Mouse (Mus musculus): ENCODE data around the gene Gad1. TPM values are rescaled to one million over a fixed set of nuclear protein-coding genes. Genes with fewer than 3 reads are reported as not detected.
"Not testable (repeated sequence)": the region's sequence is repeated elsewhere in the genome, so short reads cannot be mapped to it uniquely, and the experiment has no call there.

Gene Gad1
- total RNA-seq (2014; fragmentation: Nextera tagmentation) (not detected in 2 replicates), total RNA-seq (2017) (not detected in 2 replicates)

- ATAC-seq (replicated peaks; ENCODE audit: low FRiP score, low TSS enrichment, poor library complexity, severe bottlenecking), result no peak
Observed at GRCm38 (mm10) chr2:70552772-70553171, at the start of gene Gad1. TSS of gene Gad1 (plus strand) at chr2:70553072.

- no peak for ATAC-seq (replicated peaks; ENCODE audit: low FRiP score, low TSS enrichment, poor library complexity, severe bottlenecking)
Observed at GRCm38 (mm10) chr2:70503436-70503835, 49.4 kb upstream of the Gad1 start.

GRCm38 (mm10) chr2:70505229-70505628, 47.6 kb upstream of the Gad1 start:
- ATAC-seq (replicated peaks; ENCODE audit: low FRiP score, low TSS enrichment, poor library complexity, severe bottlenecking), result no peak

GRCm38 (mm10) chr2:70505896-70506295, 47.0 kb upstream of the Gad1 start:
- ATAC-seq (replicated peaks; ENCODE audit: low FRiP score, low TSS enrichment, poor library complexity, severe bottlenecking), result no peak

- no peak for ATAC-seq (replicated peaks; ENCODE audit: low FRiP score, low TSS enrichment, poor library complexity, severe bottlenecking)
Observed at GRCm38 (mm10) chr2:70506372-70506771, 46.5 kb upstream of the Gad1 start.

GRCm38 (mm10) chr2:70508496-70508895, 44.4 kb upstream of the Gad1 start, which contains the start of gene Erich2:
TSS of gene Erich2 (plus strand) at chr2:70508819.
- ATAC-seq (replicated peaks; ENCODE audit: low FRiP score, low TSS enrichment, poor library complexity, severe bottlenecking), result no peak

- peak; percentile 61 for ATAC-seq (replicated peaks; ENCODE audit: low FRiP score, low TSS enrichment, poor library complexity, severe bottlenecking)
Observed at GRCm38 (mm10) chr2:70509021-70509632, 43.7 kb upstream of the Gad1 start.

GRCm38 (mm10) chr2:70538283-70538682, 14.6 kb upstream of the Gad1 start:
- not testable (repeated sequence) for ATAC-seq (replicated peaks; ENCODE audit: low FRiP score, low TSS enrichment, poor library complexity, severe bottlenecking)

GRCm38 (mm10) chr2:70550671-70551070, 2.2 kb upstream of the Gad1 start:
- ATAC-seq (replicated peaks; ENCODE audit: low FRiP score, low TSS enrichment, poor library complexity, severe bottlenecking), result no peak

GRCm38 (mm10) chr2:70551446-70551845, 1.4 kb upstream of the Gad1 start:
- ATAC-seq (replicated peaks; ENCODE audit: low FRiP score, low TSS enrichment, poor library complexity, severe bottlenecking), result no peak

GRCm38 (mm10) chr2:70552067-70552598, 739 bp upstream of the Gad1 start:
- ATAC-seq (replicated peaks; ENCODE audit: low FRiP score, low TSS enrichment, poor library complexity, severe bottlenecking), result no peak

- no peak for ATAC-seq (replicated peaks; ENCODE audit: low FRiP score, low TSS enrichment, poor library complexity, severe bottlenecking)
Observed at GRCm38 (mm10) chr2:70553826-70554225, 954 bp downstream of the Gad1 start.

- peak; percentile 61; the same call in 1 of the 2 replicates for ATAC-seq (replicated peaks; ENCODE audit: low FRiP score, low TSS enrichment, poor library complexity, severe bottlenecking)
Observed at GRCm38 (mm10) chr2:70558112-70558842, 5.4 kb downstream of the Gad1 start.

GRCm38 (mm10) chr2:70558843-70559451, 6.1 kb downstream of the Gad1 start:
- no peak for ATAC-seq (replicated peaks; ENCODE audit: low FRiP score, low TSS enrichment, poor library complexity, severe bottlenecking)

- peak; percentile 77 for ATAC-seq (replicated peaks; ENCODE audit: low FRiP score, low TSS enrichment, poor library complexity, severe bottlenecking)
Observed at GRCm38 (mm10) chr2:70559520-70559919, 6.6 kb downstream of the Gad1 start.

- no peak for ATAC-seq (replicated peaks; ENCODE audit: low FRiP score, low TSS enrichment, poor library complexity, severe bottlenecking)
Observed at GRCm38 (mm10) chr2:70561077-70561795, 8.4 kb downstream of the Gad1 start.

GRCm38 (mm10) chr2:70562011-70562491, 9.2 kb downstream of the Gad1 start:
- no peak for ATAC-seq (replicated peaks; ENCODE audit: low FRiP score, low TSS enrichment, poor library complexity, severe bottlenecking)

GRCm38 (mm10) chr2:70562611-70562980, 9.7 kb downstream of the Gad1 start:
- no peak for ATAC-seq (replicated peaks; ENCODE audit: low FRiP score, low TSS enrichment, poor library complexity, severe bottlenecking)

GRCm38 (mm10) chr2:70562981-70563671, 10.3 kb downstream of the Gad1 start:
- no peak for ATAC-seq (replicated peaks; ENCODE audit: low FRiP score, low TSS enrichment, poor library complexity, severe bottlenecking)
